Mouse (Mus musculus): ENCODE measurements around the gene Prdx2.

Gene Prdx2

DNA sequence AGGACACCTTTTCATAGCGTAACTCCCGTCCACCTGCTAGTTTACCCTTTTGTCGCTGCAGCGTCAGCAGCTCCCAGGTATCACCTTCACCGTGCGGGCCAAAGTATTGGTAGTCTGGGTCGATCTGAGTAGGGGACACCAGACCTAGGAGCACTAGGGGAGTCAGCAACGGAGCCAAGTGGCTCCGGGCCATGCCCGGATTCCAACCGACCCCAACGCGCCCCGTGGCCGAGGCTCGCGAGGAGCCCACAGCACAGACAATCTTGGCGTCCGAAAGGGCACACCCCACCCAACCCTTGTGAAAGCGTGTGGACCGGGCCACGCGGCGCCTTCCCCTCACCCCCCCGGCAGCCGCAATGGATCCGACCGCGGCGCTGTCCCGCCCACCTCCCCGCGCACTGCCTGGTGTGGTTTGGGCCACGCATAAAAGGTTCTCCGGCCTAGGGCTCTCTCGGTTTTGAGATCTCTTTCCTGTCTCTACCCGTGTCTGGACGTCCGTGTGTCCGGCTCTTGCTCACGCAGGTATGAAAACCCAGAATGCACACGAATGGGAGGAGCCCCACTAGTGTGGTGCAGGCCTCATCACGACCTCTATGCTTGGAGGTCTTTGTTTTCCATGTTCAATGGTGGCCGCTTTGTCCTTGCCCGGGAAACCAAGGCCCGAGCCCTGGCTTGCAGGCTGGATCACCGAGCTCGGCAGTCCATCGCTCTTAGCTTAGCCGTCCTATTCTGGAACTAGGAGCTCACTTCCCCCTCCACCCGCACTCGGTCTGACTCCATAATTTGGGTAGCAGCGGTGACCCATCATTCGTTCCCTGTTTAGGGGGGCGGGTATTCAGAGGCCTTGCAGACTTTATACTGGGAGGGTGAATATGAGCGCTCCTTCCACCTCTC is at the start of gene Prdx2, which contains the start of the genes Gm49661 and Rnaseh2a:
Gene Prdx2 (plus strand): TSS at position 347 of the 894 bp plus-strand sequence.
Gene Gm49661 (minus strand): TSS at position 193 of the 894 bp plus-strand sequence.
Gene Rnaseh2a (minus strand): TSS at position 527 of the 894 bp plus-strand sequence.
- DNase-seq: peak; percentile 84 to 85

- DNase-seq: peak; percentile 81 to 82
Measured at GRCm38 (mm10) chr8:84921596-84921995, 47.8 kb upstream of the Prdx2 start.

DNA sequence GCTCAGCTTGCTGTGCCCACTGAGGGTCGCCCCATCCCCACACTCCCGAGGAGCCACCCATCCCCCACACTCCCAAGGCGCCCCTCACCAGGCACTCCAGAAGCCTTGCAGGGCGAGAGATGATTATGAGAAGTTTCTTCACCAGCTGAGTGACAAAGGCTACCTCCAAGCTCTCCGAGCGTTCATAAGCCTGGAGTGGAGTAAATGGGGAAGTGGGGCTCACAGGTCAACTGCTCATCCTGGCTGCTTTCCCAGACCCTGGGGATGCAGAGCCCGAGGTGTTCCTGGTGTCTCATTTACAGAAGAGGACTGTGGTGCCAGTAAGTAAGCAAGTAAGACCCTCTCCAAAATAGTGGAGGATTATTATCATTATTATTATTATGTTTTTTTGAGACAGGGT is 43.8 kb upstream of the Prdx2 start:
- no peak for DNase-seq

DNA sequence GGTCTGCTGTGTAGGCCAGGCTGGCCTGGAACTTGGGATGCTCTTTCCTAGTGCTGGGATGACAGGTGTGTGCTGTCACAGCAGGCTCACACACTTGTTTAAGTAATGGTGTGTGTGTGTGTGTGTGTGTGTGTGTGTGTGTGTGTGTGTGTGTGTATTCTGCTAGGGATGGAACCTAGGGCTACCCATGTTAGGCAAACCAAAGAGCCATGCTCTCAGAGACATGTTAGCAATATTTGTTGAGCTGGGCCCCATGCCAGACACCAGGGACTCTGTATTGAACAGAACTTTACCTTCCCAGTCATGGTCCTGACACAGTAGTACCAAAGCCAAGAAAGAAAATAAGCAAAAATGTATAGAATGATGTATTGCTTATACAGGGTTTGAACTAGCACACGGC is 41.9 kb upstream of the Prdx2 start:
- DNase-seq: no peak

DNA sequence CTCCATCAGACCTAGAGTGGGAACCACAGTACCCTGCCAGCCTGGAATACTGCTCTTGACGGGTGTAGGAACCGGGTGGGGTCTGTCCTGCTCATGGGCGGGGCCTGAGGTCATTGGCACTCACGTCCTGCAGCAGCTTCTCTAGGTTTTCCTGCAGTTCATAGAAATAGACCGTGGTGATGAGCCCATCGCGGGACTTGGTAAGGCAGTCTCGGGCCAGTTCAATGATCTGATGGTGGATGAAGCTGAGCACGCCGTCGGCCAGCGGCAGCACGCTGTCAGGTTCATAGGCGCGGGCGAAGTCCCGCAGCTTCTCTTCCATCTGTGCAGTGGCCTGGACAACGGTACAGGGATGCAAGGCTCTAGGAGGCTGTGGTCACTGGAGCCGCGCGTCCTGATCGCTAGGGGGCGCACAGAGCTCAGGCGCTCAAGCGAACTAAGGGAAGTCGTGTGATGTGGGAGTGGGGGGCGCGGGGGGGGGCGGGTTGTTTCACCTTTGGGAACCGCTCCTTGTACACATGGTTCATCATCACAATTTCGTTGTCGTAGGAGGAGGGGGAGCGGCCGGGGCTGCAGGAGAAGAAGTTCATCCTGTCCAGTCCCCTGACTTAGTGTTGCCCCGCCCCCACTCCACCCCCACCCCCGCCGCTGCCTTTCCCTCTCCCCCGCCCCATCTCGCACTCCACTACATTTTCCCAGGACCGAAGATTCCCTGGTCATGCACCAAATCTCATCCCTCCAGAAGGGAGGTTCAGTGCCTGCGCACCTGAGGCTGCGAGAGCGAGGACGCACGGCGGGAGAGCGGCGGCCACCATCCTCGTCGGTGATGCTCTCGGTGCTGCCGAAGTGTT is 40.7 kb upstream of the Prdx2 start:
- peak; percentile 62 to 73 for DNase-seq

DNA sequence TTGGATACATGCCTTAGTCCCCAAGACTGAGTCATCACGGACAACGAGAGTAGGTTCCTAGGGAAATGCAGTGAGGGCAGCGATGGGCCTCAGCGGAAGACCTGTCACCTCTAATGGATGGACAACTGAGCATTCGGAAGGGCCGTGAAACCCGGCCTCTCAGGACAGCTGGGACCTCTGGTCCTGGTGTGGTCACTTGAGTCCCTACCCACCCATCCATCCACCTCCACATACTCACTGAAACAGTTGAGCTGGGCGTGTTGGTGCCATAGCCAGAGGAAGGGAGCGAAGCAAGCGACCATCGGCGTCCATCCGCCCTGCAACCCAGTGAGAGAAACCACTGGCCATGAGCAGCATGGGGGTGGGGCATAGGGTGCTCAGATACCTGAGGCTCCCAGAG is 38.8 kb upstream of the Prdx2 start:
- no peak for DNase-seq

- DNase-seq: no peak
Measured at GRCm38 (mm10) chr8:84933767-84934559, 35.4 kb upstream of the Prdx2 start.

DNA sequence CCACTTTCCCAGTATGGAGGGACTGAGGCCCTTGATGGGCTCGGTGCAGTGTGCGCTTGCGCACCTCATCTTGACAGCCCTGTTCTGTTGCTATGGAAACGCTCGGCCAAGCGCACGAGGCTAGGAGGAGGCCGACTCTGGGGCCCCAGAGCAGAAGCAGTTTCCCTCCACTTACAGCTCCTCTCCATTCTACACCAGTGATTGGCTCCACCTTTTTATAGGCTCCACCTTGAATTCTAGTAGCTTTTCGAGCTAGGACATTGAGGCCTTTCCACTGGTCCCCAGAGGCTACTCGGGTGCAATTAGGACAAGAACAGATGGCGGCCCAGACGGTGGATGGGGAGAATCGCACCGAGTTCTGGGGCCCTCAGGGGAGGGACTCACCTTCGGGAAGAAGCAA is 34.5 kb upstream of the Prdx2 start:
- DNase-seq: no peak

DNA sequence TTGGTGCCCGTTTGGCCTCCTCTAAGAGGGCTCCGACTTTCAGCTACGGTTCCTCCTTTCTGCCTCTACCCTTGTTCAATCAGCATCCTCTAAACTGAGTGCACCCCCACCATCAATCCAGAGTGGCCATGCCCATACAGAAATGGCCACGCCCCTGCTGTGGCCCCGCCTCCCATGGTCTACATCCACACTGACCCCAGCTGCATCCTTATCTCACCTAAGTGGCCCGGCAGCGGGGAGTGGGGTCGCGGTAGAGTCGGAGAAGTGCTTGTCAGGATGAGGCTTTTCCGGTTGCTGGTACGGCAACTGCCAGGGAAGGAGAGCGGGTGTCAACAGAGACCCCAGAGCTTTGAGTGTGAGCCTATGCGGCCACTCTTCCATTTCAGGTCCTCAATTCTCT is 33.9 kb upstream of the Prdx2 start:
- no peak for DNase-seq

- DNase-seq: no peak
Measured at GRCm38 (mm10) chr8:84936041-84936961, 33.1 kb upstream of the Prdx2 start.

GRCm38 (mm10) chr8:84936962-84937546 is 32.3 kb upstream of the Prdx2 start, which contains the start of gene Mast1:
Gene Mast1, minus strand, starts transcription at chr8:84937359.
- peak; percentile 62 to 74 for DNase-seq

GRCm38 (mm10) chr8:84937620-84938485 is 31.5 kb upstream of the Prdx2 start:
- DNase-seq: no peak

- no peak for DNase-seq
Measured at GRCm38 (mm10) chr8:84943699-84944098, 25.7 kb upstream of the Prdx2 start.

DNA sequence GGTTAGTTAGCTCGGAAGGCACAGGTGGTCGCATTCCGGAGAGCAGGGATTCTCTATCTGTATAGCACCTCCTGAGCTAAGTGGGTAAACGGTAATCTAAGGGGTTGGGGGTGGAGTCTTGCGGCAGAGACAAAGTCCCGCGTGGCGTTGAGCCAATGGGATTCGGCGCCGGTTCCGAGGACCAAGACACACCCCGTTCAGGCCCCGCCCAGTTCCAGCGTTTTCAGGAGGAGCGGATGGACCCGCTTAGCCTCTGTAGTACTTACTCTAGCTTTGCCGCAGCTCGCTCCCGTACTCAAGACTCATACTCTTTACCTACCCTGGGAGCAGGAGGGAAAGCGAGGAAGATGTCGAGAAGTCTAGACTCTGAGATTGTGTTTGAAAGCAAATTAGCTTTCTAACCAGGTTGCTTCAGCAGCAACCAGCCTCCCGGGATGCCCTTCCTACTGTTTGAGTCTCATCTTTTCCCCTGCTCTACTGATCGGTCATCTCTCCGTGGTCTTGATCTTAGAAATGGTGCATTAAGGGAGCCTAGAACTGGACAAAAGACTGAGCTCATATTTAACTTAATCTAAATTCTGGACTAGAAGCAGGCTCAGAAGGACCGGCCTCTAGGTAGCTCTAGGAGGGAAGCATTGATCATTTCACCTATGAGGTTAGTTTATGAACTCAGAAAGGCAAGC is 24.8 kb upstream of the Prdx2 start:
- peak in 1 of 2 experiments; percentile 46 for DNase-seq

GRCm38 (mm10) chr8:84945235-84945632 is 24.2 kb upstream of the Prdx2 start:
- DNase-seq: no peak

DNA sequence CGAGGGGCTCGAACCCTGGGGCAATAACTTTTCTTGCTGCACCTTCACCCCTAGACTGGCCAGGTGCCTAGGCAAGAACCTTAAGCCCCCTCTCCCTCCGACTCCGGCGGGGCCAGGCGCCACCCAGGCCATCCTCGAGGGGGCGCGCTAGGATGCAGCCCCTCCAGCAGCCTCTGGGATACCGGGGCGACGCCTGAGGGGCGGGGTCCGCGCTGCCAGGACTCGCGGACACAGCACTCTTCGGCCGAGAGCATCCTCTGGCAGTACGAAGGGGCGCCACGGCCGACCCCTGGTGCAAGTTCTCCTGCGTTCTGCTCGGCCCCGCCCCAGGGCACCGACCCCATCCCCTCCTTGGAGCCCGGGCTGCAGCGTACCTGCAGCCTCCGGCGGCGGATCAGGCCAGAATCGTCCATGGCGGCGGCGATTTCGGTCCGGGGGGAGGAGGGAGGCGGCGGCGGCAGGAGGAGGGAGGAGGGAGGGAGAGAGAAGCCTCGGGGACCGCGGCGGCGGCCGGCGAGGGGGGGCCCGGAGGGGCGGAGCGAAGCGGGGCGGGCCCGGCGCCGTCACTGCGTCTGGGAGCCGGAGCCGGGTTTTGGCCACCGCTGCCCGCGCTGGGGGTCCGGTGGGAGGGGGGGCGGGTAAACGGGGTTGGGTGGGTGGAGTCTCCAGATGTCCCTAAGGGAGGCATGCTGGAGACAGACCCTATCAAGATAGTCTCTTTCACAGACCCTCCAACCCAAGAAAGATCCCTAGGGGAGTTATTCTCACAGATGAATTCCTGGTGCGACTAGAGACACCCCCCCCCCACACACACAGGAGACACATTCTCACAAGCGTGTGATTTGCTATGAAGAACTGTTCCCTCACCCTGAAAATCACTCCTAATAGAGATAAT is 23.5 kb upstream of the Prdx2 start:
- DNase-seq: no peak

DNA sequence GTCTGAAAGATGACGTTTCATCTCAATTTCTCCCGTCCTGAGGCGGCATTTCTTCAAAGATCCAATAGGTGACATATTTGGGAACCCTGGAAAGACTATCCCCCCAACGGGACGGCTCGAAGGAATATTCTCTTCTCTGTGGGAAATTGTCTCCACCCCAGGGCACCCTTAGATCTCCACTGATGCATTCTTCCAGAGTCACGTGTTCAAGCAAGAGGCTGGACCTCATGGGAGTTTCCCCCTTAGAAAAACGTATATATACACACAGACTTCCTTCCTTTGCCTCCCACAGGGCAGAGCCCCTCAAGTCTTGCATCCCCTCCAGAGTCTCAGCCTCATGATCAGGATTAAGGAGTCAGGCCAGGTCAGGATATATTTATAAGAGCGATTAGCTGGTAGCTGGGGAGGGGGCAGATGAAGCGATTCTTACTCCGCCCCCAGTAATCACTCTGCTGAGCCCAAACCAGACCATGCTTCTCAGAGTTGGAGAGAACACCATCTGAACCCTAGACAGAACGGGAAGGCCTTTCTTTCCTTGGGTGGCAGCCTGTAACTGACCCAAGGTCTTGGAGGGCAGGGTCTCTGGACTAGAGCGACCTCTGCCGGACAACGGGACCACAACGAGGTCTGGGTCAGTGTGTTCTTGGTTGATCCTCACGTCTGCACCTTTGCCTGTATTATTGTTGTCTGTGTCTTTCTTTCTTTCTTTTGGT is 22.7 kb upstream of the Prdx2 start, which contains the start of gene Rtbdn:
Gene Rtbdn (plus strand): TSS at position 464 of the 713 bp plus-strand sequence.
- DNase-seq: no peak

DNA sequence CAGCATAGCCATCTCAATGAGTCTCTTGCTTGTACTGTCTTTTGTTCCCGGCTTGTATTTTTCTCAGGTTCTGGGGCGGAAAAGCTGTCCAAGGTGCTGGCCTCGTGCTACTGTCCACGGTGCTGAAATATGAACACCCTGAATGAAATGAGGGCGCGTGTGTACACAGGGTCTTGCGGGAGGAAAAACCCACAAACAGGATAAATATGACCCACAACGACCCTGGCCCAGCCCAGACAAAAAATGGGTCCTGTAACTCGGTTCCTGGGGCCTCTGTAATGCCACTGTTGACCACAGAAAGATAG is 22.2 kb upstream of the Prdx2 start:
- DNase-seq: peak; percentile 44 to 60
